Mouse (Mus musculus): ENCODE data around the gene Hist1h2ab.

- TF ChIP-seq CHD1 (IDR thresholded peaks at IDR 0.05; ENCODE audit: low read depth, low read length) (no peak), POLR2A (IDR thresholded peaks at IDR 0.05; ENCODE audit: control insufficient read depth in 1 of 2, insufficient read depth in 1 of 2, low read depth in 1 of 2, low read length in 2 of 2, poor library complexity in 1 of 2) (no peak), POLR2AphosphoS2 (IDR thresholded peaks at IDR 0.05; ENCODE audit: low read length) (no peak), EP300 (IDR thresholded peaks at IDR 0.05; ENCODE audit: low read depth in 1 of 2, low read length in 2 of 2) (no peak), CTCF (IDR thresholded peaks at IDR 0.05 in 2 of 3, conservative IDR thresholded peaks at IDR 0.05 in 1 of 3; ENCODE audit: control insufficient read depth in 1 of 3, insufficient read depth in 1 of 3, low read depth in 2 of 3, low read length in 3 of 3, poor library complexity in 1 of 3, severe bottlenecking in 1 of 3) (no peak)
Observed at GRCm38 (mm10) chr13:23740910-23741309, 10.0 kb upstream of the Hist1h2ab start.

Measured in MEL (cell line).